Mouse (Mus musculus) bone marrow, adult 2 months (tissue): Measurements from ENCODE around the gene Ercc4.

ENCODE experiments used
- CTCF ChIP-seq: fragments of 200-500 bp; IDR thresholded peaks from 2 replicates; pipeline ENCODE4 v1.5.1; 2011; ENCODE audit warnings: low read length, control low read depth; ENCODE audit not compliant: control insufficient read depth, insufficient read depth
- POLR2A ChIP-seq: fragments of 200-500 bp; IDR thresholded peaks from 2 replicates; pipeline ENCODE4 v1.6.1; 2011; ENCODE audit warnings: low read depth, mild to moderate bottlenecking, control low read depth, low read length, borderline replicate concordance; ENCODE audit not compliant: control insufficient read depth

- no peak for TF ChIP-seq POLR2A
- TF ChIP-seq CTCF = no peak
These were observed 1.1 kb upstream of the Ercc4 start for GRCm38 (mm10) chr16:13108356-13108755.
